ENCODE assay signal across 26 mouse cellular contexts in the genomic region with DNA sequence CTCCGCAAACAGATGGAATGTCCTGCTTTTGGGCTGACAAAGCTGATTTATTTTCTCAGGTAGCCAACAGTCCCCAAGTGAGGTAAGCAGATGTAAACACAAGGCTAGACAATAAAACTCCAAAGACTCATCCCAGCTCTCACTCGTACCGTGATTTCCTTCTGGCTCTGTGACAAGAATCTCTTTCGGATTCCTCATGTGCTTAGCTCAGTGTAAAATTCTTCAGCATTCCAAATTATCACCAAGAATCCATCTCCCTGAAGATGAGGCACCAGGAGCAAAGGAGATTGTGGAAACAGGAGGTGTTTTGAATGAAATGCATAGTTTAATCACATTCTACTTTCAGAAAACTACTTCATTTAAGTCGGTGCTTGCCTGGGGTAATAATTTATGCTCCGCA.
"Had no signal": no experiment of that assay in that cellular context is flagged by ENCODE, and none has a peak within 500 bp of the region (broad histone marks: within the 10 kb centered on the region; RNA-seq: fewer than 3 reads in every experiment).

No protein-coding gene starts in this region.

- H3K27me3 ChIP-seq: embryonic facial prominence, embryonic 12.5 days; embryonic facial prominence, embryonic 13.5 days; embryonic facial prominence, embryonic 15.5 days; forebrain, embryonic 12.5 days; forebrain, embryonic 15.5 days had no signal

- ATAC-seq: forebrain, embryonic 13.5 days; forebrain, embryonic 14.5 days; forebrain, embryonic 15.5 days; forebrain, postnatal 0 days had no signal

- H3K36me3 ChIP-seq: embryonic facial prominence, embryonic 12.5 days; embryonic facial prominence, embryonic 13.5 days; embryonic facial prominence, embryonic 15.5 days; forebrain, embryonic 10.5 days; forebrain, embryonic 12.5 days; forebrain, embryonic 15.5 days; heart, embryonic 10.5 days had no signal

- H3K4me3 ChIP-seq: embryonic facial prominence, embryonic 12.5 days; embryonic facial prominence, embryonic 13.5 days; embryonic facial prominence, embryonic 15.5 days; erythroblast, embryonic 14.5 days; forebrain, embryonic 10.5 days; forebrain, embryonic 12.5 days; forebrain, embryonic 13.5 days; forebrain, embryonic 15.5 days; gastrocnemius, adult 2 months; heart, adult 2 months; heart, embryonic 10.5 days had no signal

- H3K9ac ChIP-seq: embryonic facial prominence, embryonic 12.5 days; embryonic facial prominence, embryonic 13.5 days; embryonic facial prominence, embryonic 15.5 days; forebrain, embryonic 12.5 days; forebrain, embryonic 13.5 days; forebrain, embryonic 15.5 days; forebrain, postnatal 0 days had no signal

- DNase-seq: cerebellum, adult 8-10 months; cerebellum, adult 9-10 months; cerebellum, adult 9-11 months; cerebellum, postnatal 10 days; cerebellum, postnatal 14 days; cerebellum, postnatal 25 days; cerebellum, postnatal 36 days; embryo, embryonic 11 days; forebrain, postnatal 0 days; gastrocnemius, adult 2 months; gastrocnemius, postnatal 10 days; gastrocnemius, postnatal 14 days; gastrocnemius, postnatal 25 days; gastrocnemius, postnatal 36 days; heart, adult 18-20 months; heart, adult 2 months had no signal

- H3K27ac ChIP-seq: embryonic facial prominence, embryonic 12.5 days; embryonic facial prominence, embryonic 13.5 days; embryonic facial prominence, embryonic 15.5 days; forebrain, embryonic 10.5 days; forebrain, embryonic 12.5 days; forebrain, embryonic 13.5 days; forebrain, embryonic 15.5 days; gastrocnemius, adult 2 months; heart, adult 2 months; heart, embryonic 10.5 days had no signal

- H3K9me3 ChIP-seq: embryonic facial prominence, embryonic 12.5 days; embryonic facial prominence, embryonic 13.5 days; embryonic facial prominence, embryonic 15.5 days; forebrain, embryonic 10.5 days; forebrain, embryonic 12.5 days; forebrain, embryonic 13.5 days; forebrain, embryonic 15.5 days; heart, embryonic 10.5 days had no signal

- H3K4me2 ChIP-seq: embryonic facial prominence, embryonic 12.5 days; embryonic facial prominence, embryonic 13.5 days; embryonic facial prominence, embryonic 15.5 days; forebrain, embryonic 12.5 days; forebrain, embryonic 13.5 days; forebrain, embryonic 15.5 days had no signal
